Comparison of ENCODE assay signal across 12 mouse cellular contexts in the genomic region with DNA sequence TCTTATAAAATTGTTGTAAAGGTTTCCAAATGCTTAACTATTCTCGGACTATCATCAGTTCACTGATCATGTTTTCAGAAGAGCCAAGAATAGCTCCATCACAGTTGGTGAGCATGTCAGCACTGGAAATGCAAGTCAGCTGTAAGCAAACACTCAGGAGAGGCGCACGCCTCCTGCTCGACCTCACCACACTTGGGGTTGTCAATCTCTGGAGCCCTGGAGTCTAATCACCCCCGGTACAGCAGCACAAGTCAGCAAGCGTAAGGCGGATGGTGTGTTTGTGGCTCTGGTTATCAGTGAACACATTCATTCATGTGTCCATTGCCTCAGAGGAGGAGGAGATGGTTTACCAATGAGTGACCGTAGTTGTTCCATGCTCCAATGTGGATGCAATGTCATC. TPM values are rescaled to one million over a fixed set of nuclear protein-coding genes. Genes with fewer than 3 reads are reported as not detected.
DNase-seq lines count a peak whose midpoint lies in the region; ATAC-seq and TF ChIP-seq lines count a peak whose summit lies in the region.
"Had no signal": no experiment of that assay in that cellular context is flagged by ENCODE, and none has a peak within 500 bp of the region (broad histone marks: within the 10 kb centered on the region; RNA-seq: fewer than 3 reads in every experiment).

No protein-coding gene starts in this region.

- no peak for DNase-seq in ES-E14 (ENCODE audit: low read depth, low spot score)
- peak; percentile 20 for DNase-seq in c-Kit-positive CD71-positive TER-119-positive erythroid progenitor cells, embryonic 14.5 days (ENCODE audit: low spot score)
- DNase-seq in liver, embryonic 11.5 days (ENCODE audit: low spot score) = no peak
- DNase-seq in left cerebral cortex, postnatal 10 days (ENCODE audit: extremely low spot score in 1 of 2, low spot score in 2 of 2) = no peak
- no peak for DNase-seq in spleen, postnatal 10 days (ENCODE audit: low spot score in 2 of 2)
- DNase-seq in frontal cortex, adult 2 months (ENCODE audit: extremely low spot score in 1 of 2, low spot score in 1 of 2) = no peak
- DNase-seq: adrenal gland, postnatal 10 days; cerebellum, adult 11 months; lung, postnatal 10 days had no signal

- no peaks in the 10 kb centered on the region; the same call in 1 of the 2 replicates for H3K36me3 ChIP-seq in ES-E14 (ENCODE audit: control insufficient read depth, insufficient read depth, low read length, poor library complexity, severe bottlenecking)
- H3K36me3 ChIP-seq in heart, embryonic 11.5 days (ENCODE audit: control insufficient read depth, insufficient read depth, low read length) = peaks cover 18% of the 10 kb centered on the region
- peaks cover 7% of the 10 kb centered on the region; the same call in 1 of the 2 replicates for H3K36me3 ChIP-seq in liver, embryonic 11.5 days (ENCODE audit: control insufficient read depth, insufficient read depth, low read length)
- peaks cover 54% of the 10 kb centered on the region for H3K36me3 ChIP-seq in midbrain, embryonic 13.5 days

- H3K4me2 ChIP-seq in heart, embryonic 11.5 days = no peak overlapping the region
- H3K4me2 ChIP-seq in liver, embryonic 11.5 days = no peak overlapping the region
- no peak overlapping the region for H3K4me2 ChIP-seq in midbrain, embryonic 13.5 days (replicated peaks)

- intact Hi-C loops in left cerebral cortex, postnatal 10 days (cut with DNase I) = no loop called here

- H3K27ac ChIP-seq in ES-E14 (ENCODE audit: insufficient read depth, low read depth, low read length, poor library complexity, severe bottlenecking) = 0 out of 2 replicates have a peak overlapping the region, but pooled peaks have one; percentile 31
- no peak overlapping the region for H3K27ac ChIP-seq in heart, embryonic 11.5 days (ENCODE audit: low read depth, low read length)
- H3K27ac ChIP-seq in liver, embryonic 11.5 days (ENCODE audit: low read depth, low read length) = no peak overlapping the region
- no peak overlapping the region for H3K27ac ChIP-seq in midbrain, embryonic 13.5 days

- no peak overlapping the region for H3K9ac ChIP-seq in ES-E14 (ENCODE audit: insufficient read depth, low read depth, low read length, poor library complexity, severe bottlenecking)
- H3K9ac ChIP-seq in heart, embryonic 11.5 days (ENCODE audit: low read depth, low read length) = no peak overlapping the region
- no peak overlapping the region for H3K9ac ChIP-seq in liver, embryonic 11.5 days (ENCODE audit: low read depth, low read length)
- no peak overlapping the region for H3K9ac ChIP-seq in midbrain, embryonic 13.5 days (replicated peaks)

- H3K27me3 ChIP-seq in heart, embryonic 11.5 days (ENCODE audit: control insufficient read depth, insufficient read depth, low read length) = no peaks in the 10 kb centered on the region
- H3K27me3 ChIP-seq in liver, embryonic 11.5 days (replicated peaks; ENCODE audit: control insufficient read depth, insufficient read depth, low read length) = no peaks in the 10 kb centered on the region
- H3K27me3 ChIP-seq in midbrain, embryonic 13.5 days = no peaks in the 10 kb centered on the region

- no peak overlapping the region for H3K4me3 ChIP-seq in ES-E14 (ENCODE audit: insufficient read depth in 1 of 2, low read depth in 1 of 2, low read length in 2 of 2, poor library complexity in 1 of 2, severe bottlenecking in 1 of 2)
- H3K4me3 ChIP-seq in heart, embryonic 11.5 days (ENCODE audit: low read depth, low read length) = no peak overlapping the region
- no peak overlapping the region for H3K4me3 ChIP-seq in liver, embryonic 11.5 days (ENCODE audit: low read depth, low read length)
- H3K4me3 ChIP-seq in midbrain, embryonic 13.5 days (replicated peaks) = no peak overlapping the region

- ATAC-seq in heart, embryonic 11.5 days (replicated peaks; ENCODE audit: insufficient number of reproducible peaks, low FRiP score, low TSS enrichment) = 0 out of 2 replicates have a peak, but pooled peaks have one; percentile 49
- peak; percentile 98 for ATAC-seq in liver, embryonic 11.5 days (replicated peaks; ENCODE audit: low FRiP score)
- no peak for ATAC-seq in midbrain, embryonic 13.5 days
- ATAC-seq: intestine, postnatal 0 days had no signal

- no peaks in the 10 kb centered on the region for H3K4me1 ChIP-seq in ES-E14 (ENCODE audit: control insufficient read depth in 2 of 2, insufficient read depth in 2 of 2, low read length in 2 of 2, poor library complexity in 1 of 2)
- H3K4me1 ChIP-seq in heart, embryonic 11.5 days (ENCODE audit: control insufficient read depth, insufficient read depth, low read length) = peaks cover 10% of the 10 kb centered on the region
- no peaks in the 10 kb centered on the region; the same call in 1 of the 2 replicates for H3K4me1 ChIP-seq in liver, embryonic 11.5 days (replicated peaks; ENCODE audit: control insufficient read depth, insufficient read depth, low read length)
- no peaks in the 10 kb centered on the region for H3K4me1 ChIP-seq in midbrain, embryonic 13.5 days (replicated peaks)

- no peaks in the 10 kb centered on the region for H3K9me3 ChIP-seq in ES-E14 (ENCODE audit: control insufficient read depth, insufficient read depth, low read depth, low read length)
- peaks cover 7% of the 10 kb centered on the region; the same call in 1 of the 2 replicates for H3K9me3 ChIP-seq in heart, embryonic 11.5 days (replicated peaks; ENCODE audit: control insufficient read depth, low read length)
- no peaks in the 10 kb centered on the region for H3K9me3 ChIP-seq in liver, embryonic 11.5 days (ENCODE audit: control insufficient read depth, low read length)
- H3K9me3 ChIP-seq in midbrain, embryonic 13.5 days = no peaks in the 10 kb centered on the region

- in situ Hi-C loops in ES-E14 (cut with MboI; ENCODE audit: low sequenced_read_pairs in 2 of 2, unreplicated experiment in 2 of 2) = no loop called here

- 37% methylated on average over 8 of the region's 8 CpGs for WGBS in heart, embryonic 11.5 days (ENCODE audit: insufficient replicate concordance)
- WGBS in liver, embryonic 11.5 days = 53% methylated on average over 8 of the region's 8 CpGs
- WGBS in midbrain, embryonic 13.5 days = 93% methylated on average over 8 of the region's 8 CpGs

TF ChIP-seq in ES-E14, 5 proteins besides CTCF, POLR2A, EP300 and RAD21:
- TF ChIP-seq ZNF384 (IDR thresholded peaks at IDR 0.05; ENCODE audit: low read depth, low read length) (no peak), HCFC1 (IDR thresholded peaks at IDR 0.05; ENCODE audit: borderline replicate concordance, insufficient read depth, low read length) (no peak), CHD2 (IDR thresholded peaks at IDR 0.05; ENCODE audit: low read depth, low read length) (no peak), ZC3H11A (IDR thresholded peaks at IDR 0.05; ENCODE audit: borderline replicate concordance, low read depth, low read length) (no peak), MAFK (IDR thresholded peaks at IDR 0.05; ENCODE audit: insufficient read depth, low read depth, low read length) (no peak)

RNA-seq across cellular contexts. Expression of gene Nudt15, which starts 51.7 kb away (rescaled TPM):
- total RNA-seq in ES-E14 (2012; rRNA removed) = 2.0 and 2.3 TPM in 2 replicates
- 4.2 and 5.6 TPM in 2 replicates for polyA plus RNA-seq in heart, embryonic 11.5 days (2014; fragmentation: Nextera tagmentation; extraction: Ambion mirVana)
- 6.8 and 7.5 TPM in 2 replicates for polyA plus RNA-seq in liver, embryonic 11.5 days (2014; fragmentation: Nextera tagmentation; extraction: Ambion mirVana)
- total RNA-seq in left cerebral cortex, postnatal 10 days (2021) = 1 to 10 TPM; 6.9 to 7.9 TPM
- polyA plus RNA-seq in midbrain, embryonic 13.5 days (2015; fragmentation: Nextera tagmentation; extraction: Ambion mirVana) = 9.1 and 11.0 TPM in 2 replicates
- polyA plus RNA-seq in frontal cortex, adult 2 months (2012; rRNA removed) = 3.6 and 3.9 TPM in 2 replicates
